Mouse (Mus musculus) limb, embryonic 11.5 days (tissue): ENCODE measurements around the gene Socs7. TPM values are rescaled to one million over a fixed set of nuclear protein-coding genes. Genes with fewer than 3 reads are reported as not detected.
A peak's percentile ranks its signal among the peaks of the same experiment; 100 is the strongest.

Experiments
- ATAC-seq: fragments of 200-750 bp; cut with Nextera tagmentation; 2 replicates; pipeline ENCODE4 v1.8.0; 2017; ENCODE audit warnings: low read depth; ENCODE audit not compliant: insufficient number of reproducible peaks, low FRiP score, low TSS enrichment
- DNase-seq: peaks from one replicate; pipeline ENCODE4 v3.0.0-alpha.2; 2015; ENCODE audit warnings: low spot score
- H3K27ac ChIP-seq: fragments of 300-500 bp; sonication (generic); replicated peaks from 2 replicates; pipeline ENCODE4 v1.5.1; 2014; ENCODE audit warnings: low read depth, mild to moderate bottlenecking, low read length
- H3K27me3 ChIP-seq: fragments of 300-500 bp; sonication (generic); 2 replicates; pipeline ENCODE4 v1.6.1; 2014; ENCODE audit warnings: mild to moderate bottlenecking, low read length, mixed read lengths; ENCODE audit not compliant: control insufficient read depth, insufficient read depth
- H3K36me3 ChIP-seq: fragments of 300-500 bp; sonication (generic); 2 replicates; pipeline ENCODE4 v1.6.1; 2014; ENCODE audit warnings: mild to moderate bottlenecking, low read length, moderate library complexity, mixed read lengths; ENCODE audit not compliant: control insufficient read depth, insufficient read depth
- H3K4me1 ChIP-seq: fragments of 300-500 bp; sonication (generic); 2 replicates; pipeline ENCODE4 v1.6.1; 2014; ENCODE audit warnings: low read length, mixed read lengths; ENCODE audit not compliant: control insufficient read depth, insufficient read depth
- H3K4me2 ChIP-seq: fragments of 300-500 bp; sonication (generic); 2 replicates; pipeline ENCODE4 v1.6.1; 2014; ENCODE audit warnings: low read depth, mild to moderate bottlenecking, moderate library complexity; ENCODE audit not compliant: severe bottlenecking
- H3K4me3 ChIP-seq: fragments of 300-500 bp; sonication (generic); 2 replicates; pipeline ENCODE4 v1.5.1; 2014; ENCODE audit warnings: low read depth, low read length
- H3K9ac ChIP-seq: fragments of 300-500 bp; sonication (generic); 2 replicates; pipeline ENCODE4 v1.6.1; 2014; ENCODE audit warnings: mild to moderate bottlenecking, low read length
- H3K9me3 ChIP-seq: fragments of 300-500 bp; sonication (generic); 2 replicates; pipeline ENCODE4 v1.6.1; 2016; ENCODE audit warnings: low read length; ENCODE audit not compliant: control insufficient read depth
- WGBS: fragments of 180-500 bp; shearing (Covaris S2); extraction: QIAGEN DNeasy Blood & Tissue Kit; methylation state at CpG from one replicate; pipeline ENCODE4 v1.1.7; 2014; 5-methylcytosine and 5-hydroxymethylcytosine counted together
- polyA plus RNA-seq: library from polyadenylated mRNA; unstranded; fragments of >200 nt; fragmentation: Nextera tagmentation; extraction: Ambion mirVana; gene quantifications from 2 replicates; pipeline ENCODE4 v1.2.1, GENCODE M21; 2014

The Socs7 gene
- polyA plus RNA-seq, 1 experiment from 2014 or later = 2.1 TPM

GRCm38 (mm10) chr11:97325224-97325623 lies 37.1 kb upstream of the Socs7 start:
- no peak overlapping the region for H3K4me2 ChIP-seq
- H3K27me3 ChIP-seq = no peaks in the 10 kb centered on the region
- no peak for ATAC-seq
- H3K9ac ChIP-seq = no peak overlapping the region
- 73% methylated on average over 1 of the region's 1 CpGs for WGBS
- H3K4me1 ChIP-seq = no peaks in the 10 kb centered on the region
- H3K36me3 ChIP-seq = peaks cover 23% of the 10 kb centered on the region; the same call in 1 of the 2 replicates
- DNase-seq = no peak
- H3K27ac ChIP-seq = no peak overlapping the region
- H3K9me3 ChIP-seq = no peaks in the 10 kb centered on the region
- H3K4me3 ChIP-seq = no peak overlapping the region

- no peak for ATAC-seq
- Histone ChIP-seq H3K9ac (no peak overlapping the region), H3K9me3 (no peaks in the 10 kb centered on the region), H3K36me3 (peaks cover 25% of the 10 kb centered on the region; the same call in 1 of the 2 replicates), H3K27ac (no peak overlapping the region), H3K4me3 (no peak overlapping the region), H3K27me3 (no peaks in the 10 kb centered on the region), H3K4me2 (no peak overlapping the region), H3K4me1 (no peaks in the 10 kb centered on the region)
- peak; percentile 84 for DNase-seq
- WGBS = 33% methylated on average over 9 of the region's 9 CpGs
These were observed 34.2 kb upstream of the Socs7 start for GRCm38 (mm10) chr11:97328148-97328547.

GRCm38 (mm10) chr11:97330315-97330714 lies 32.0 kb upstream of the Socs7 start:
- Histone ChIP-seq H3K4me2 (no peak overlapping the region), H3K4me3 (no peak overlapping the region), H3K27ac (no peak overlapping the region), H3K9ac (no peak overlapping the region), H3K9me3 (no peaks in the 10 kb centered on the region), H3K27me3 (no peaks in the 10 kb centered on the region), H3K36me3 (peaks cover 19% of the 10 kb centered on the region; the same call in 1 of the 2 replicates), H3K4me1 (no peaks in the 10 kb centered on the region)
- no peak for ATAC-seq
- 91% methylated on average over 1 of the region's 1 CpGs for WGBS
- no peak for DNase-seq

GRCm38 (mm10) chr11:97331231-97332190 lies 30.8 kb upstream of the Socs7 start:
- Histone ChIP-seq H3K4me2 (no peak overlapping the region), H3K4me1 (no peaks in the 10 kb centered on the region), H3K4me3 (no peak overlapping the region), H3K27ac (no peak overlapping the region), H3K27me3 (no peaks in the 10 kb centered on the region), H3K9ac (no peak overlapping the region), H3K36me3 (peaks cover 16% of the 10 kb centered on the region; the same call in 1 of the 2 replicates), H3K9me3 (no peaks in the 10 kb centered on the region)
- no peak for DNase-seq
- WGBS = 82% methylated on average over 12 of the region's 12 CpGs
- ATAC-seq = no peak

GRCm38 (mm10) chr11:97333044-97333443 lies 29.3 kb upstream of the Socs7 start:
- ATAC-seq = no peak

GRCm38 (mm10) chr11:97333896-97334295 lies 28.5 kb upstream of the Socs7 start:
- Histone ChIP-seq H3K9ac (no peak overlapping the region), H3K9me3 (no peaks in the 10 kb centered on the region), H3K36me3 (peaks cover 8% of the 10 kb centered on the region; the same call in 1 of the 2 replicates), H3K27ac (no peak overlapping the region), H3K4me2 (no peak overlapping the region), H3K4me1 (no peaks in the 10 kb centered on the region), H3K4me3 (no peak overlapping the region), H3K27me3 (peaks cover 3% of the 10 kb centered on the region; the same call in 1 of the 2 replicates)
- DNase-seq (no peak), ATAC-seq (no peak)
- WGBS = 67% methylated on average over 1 of the region's 1 CpGs

More at GRCm38 (mm10) chr11:97333044-97333443, 29.3 kb upstream of the Socs7 start:
- H3K27ac ChIP-seq = no peak overlapping the region
- WGBS = 59% methylated on average over 9 of the region's 9 CpGs
- no peak overlapping the region for H3K4me2 ChIP-seq
- no peak overlapping the region for H3K9ac ChIP-seq
- no peak for DNase-seq
- no peak overlapping the region for H3K4me3 ChIP-seq
- no peaks in the 10 kb centered on the region for H3K27me3 ChIP-seq
- H3K4me1 ChIP-seq = no peaks in the 10 kb centered on the region
- H3K9me3 ChIP-seq = no peaks in the 10 kb centered on the region
- H3K36me3 ChIP-seq = peaks cover 12% of the 10 kb centered on the region; the same call in 1 of the 2 replicates

GRCm38 (mm10) chr11:97334400-97334799 lies 28.0 kb upstream of the Socs7 start:
- Histone ChIP-seq H3K36me3 (peaks cover 7% of the 10 kb centered on the region; the same call in 1 of the 2 replicates), H3K9ac (no peak overlapping the region), H3K4me2 (no peak overlapping the region), H3K4me1 (no peaks in the 10 kb centered on the region), H3K27ac (no peak overlapping the region), H3K27me3 (peaks cover 3% of the 10 kb centered on the region; the same call in 1 of the 2 replicates), H3K4me3 (no peak overlapping the region), H3K9me3 (no peaks in the 10 kb centered on the region)
- ATAC-seq (no peak), DNase-seq (no peak)
- 82% methylated on average over 9 of the region's 9 CpGs for WGBS

GRCm38 (mm10) chr11:97336238-97336637 lies 26.1 kb upstream of the Socs7 start:
- no peak overlapping the region for H3K4me2 ChIP-seq
- DNase-seq = no peak
- H3K9me3 ChIP-seq = no peaks in the 10 kb centered on the region
- H3K4me3 ChIP-seq = no peak overlapping the region
- WGBS = 38% methylated on average over 6 of the region's 6 CpGs
- no peaks in the 10 kb centered on the region for H3K4me1 ChIP-seq
- H3K27ac ChIP-seq = no peak overlapping the region
- H3K9ac ChIP-seq = no peak overlapping the region
- no peaks in the 10 kb centered on the region for H3K36me3 ChIP-seq
- no peak for ATAC-seq
- H3K27me3 ChIP-seq = peaks cover 3% of the 10 kb centered on the region; the same call in 1 of the 2 replicates
